Comparison of ENCODE assay signal across 8 mouse cellular contexts in the genomic region with DNA sequence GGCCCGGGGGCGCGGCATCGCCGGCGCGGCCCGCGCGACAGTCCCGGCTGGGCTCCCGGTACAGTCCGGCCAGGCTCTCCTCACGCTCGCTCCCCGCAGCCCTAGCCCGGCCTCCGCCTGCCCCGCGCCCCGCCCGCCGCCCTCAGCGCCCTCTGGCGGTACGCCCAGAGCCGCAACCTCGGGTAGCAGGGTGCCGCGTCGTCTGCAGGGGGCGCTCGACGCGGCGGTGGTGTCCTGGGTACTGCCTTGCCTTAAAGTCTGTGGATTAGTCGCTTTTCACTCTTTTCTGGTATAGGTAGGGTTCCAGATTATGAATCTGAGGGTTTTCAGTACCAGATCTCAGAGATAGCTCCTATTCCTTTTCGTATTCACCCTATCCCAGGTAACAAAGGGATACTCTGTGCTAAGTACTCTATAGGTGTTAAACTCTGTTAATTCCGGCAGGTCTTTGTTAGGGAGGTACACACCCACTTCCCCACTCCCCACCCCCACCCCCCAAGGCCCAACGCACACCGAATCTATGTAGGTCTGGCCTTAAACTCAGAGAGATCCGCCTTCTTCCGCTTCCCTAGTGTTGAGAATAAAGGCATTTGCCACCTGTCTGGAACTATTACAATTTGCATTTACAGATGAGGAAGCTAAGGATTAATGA. TPM values are rescaled to one million over a fixed set of nuclear protein-coding genes. Genes with fewer than 3 reads are reported as not detected.
A peak's percentile ranks its signal among the peaks of the same experiment; 100 is the strongest.
DNase-seq lines count a peak whose midpoint lies in the region; ATAC-seq and TF ChIP-seq lines count a peak whose summit lies in the region.

Gene Myrf, minus strand, starts transcription at position 95 of the 652 bp plus-strand sequence.

- no peaks in the 10 kb centered on the region for H3K9me3 ChIP-seq in erythroblast, embryonic 14.5 days (ENCODE audit: control insufficient read depth, low read length)
- H3K9me3 ChIP-seq in heart, embryonic 14.5 days (ENCODE audit: control insufficient read depth, low read length): no peaks in the 10 kb centered on the region
- H3K9me3 ChIP-seq in liver, embryonic 14.5 days (ENCODE audit: control insufficient read depth, low read length): no peaks in the 10 kb centered on the region
- no peaks in the 10 kb centered on the region for H3K9me3 ChIP-seq in stomach, embryonic 16.5 days (replicated peaks; ENCODE audit: control insufficient read depth, low read length)

- peaks cover 28% of the 10 kb centered on the region for H3K27me3 ChIP-seq in erythroblast, embryonic 14.5 days (ENCODE audit: control insufficient read depth)
- H3K27me3 ChIP-seq in heart, embryonic 14.5 days (ENCODE audit: control insufficient read depth, insufficient read depth, low read length): peaks cover 14% of the 10 kb centered on the region; the same call in 1 of the 2 replicates
- peaks cover 7% of the 10 kb centered on the region for H3K27me3 ChIP-seq in liver, embryonic 14.5 days (ENCODE audit: control insufficient read depth, insufficient read depth, low read length)
- H3K27me3 ChIP-seq in stomach, embryonic 16.5 days (ENCODE audit: control insufficient read depth, insufficient read depth, low read length): no peaks in the 10 kb centered on the region

- peak within 1 kb of the TSS; percentile 82 for H3K4me2 ChIP-seq in heart, embryonic 14.5 days (ENCODE audit: low read length)
- peak within 1 kb of the TSS; percentile 71 for H3K4me2 ChIP-seq in liver, embryonic 14.5 days (ENCODE audit: low read depth)
- peak within 1 kb of the TSS; percentile 91 for H3K4me2 ChIP-seq in stomach, embryonic 16.5 days (ENCODE audit: low read depth, low read length)

- H3K27ac ChIP-seq in brown adipose tissue, adult 24 weeks (replicated peaks; ENCODE audit: low read depth, low read length): no peak within 1 kb of the TSS
- H3K27ac ChIP-seq in heart, embryonic 14.5 days (replicated peaks in 1 of 2; ENCODE audit: control insufficient read depth in 1 of 2, insufficient read depth in 1 of 2, low read depth in 2 of 2, low read length in 2 of 2): peak within 1 kb of the TSS; percentile 27 to 47; a peak in 2 of 4 replicates
- no peak within 1 kb of the TSS for H3K27ac ChIP-seq in liver, embryonic 14.5 days
- H3K27ac ChIP-seq in stomach, embryonic 16.5 days (ENCODE audit: low read length): peak within 1 kb of the TSS; percentile 6

- H3K4me3 ChIP-seq in brown adipose tissue, adult 24 weeks (ENCODE audit: insufficient read depth, low read depth, low read length): peak within 1 kb of the TSS; percentile 52
- peak within 1 kb of the TSS; percentile 54 for H3K4me3 ChIP-seq in erythroblast, embryonic 14.5 days (replicated peaks)
- H3K4me3 ChIP-seq in heart, embryonic 14.5 days (ENCODE audit: control insufficient read depth in 1 of 2, insufficient read depth in 1 of 2, low read depth in 1 of 2, low read length in 2 of 2): peak within 1 kb of the TSS; percentile 51 to 67
- H3K4me3 ChIP-seq in liver, embryonic 14.5 days (ENCODE audit: insufficient read depth in 1 of 2, low read depth in 2 of 2, low read length in 2 of 2): peak within 1 kb of the TSS; percentile 54 to 57
- H3K4me3 ChIP-seq in stomach, embryonic 16.5 days (replicated peaks; ENCODE audit: low read length): peak within 1 kb of the TSS; percentile 64

- 7% methylated on average over 43 of the region's 43 CpGs for WGBS in heart, embryonic 14.5 days
- WGBS in liver, embryonic 14.5 days (ENCODE audit: insufficient replicate concordance): 8% methylated on average over 43 of the region's 43 CpGs
- 7% methylated on average over 43 of the region's 43 CpGs for WGBS in stomach, embryonic 16.5 days

- no peaks in the 10 kb centered on the region for H3K36me3 ChIP-seq in erythroblast, embryonic 14.5 days (ENCODE audit: control insufficient read depth)
- no peaks in the 10 kb centered on the region for H3K36me3 ChIP-seq in heart, embryonic 14.5 days (ENCODE audit: control insufficient read depth, insufficient read depth, low read length)
- H3K36me3 ChIP-seq in liver, embryonic 14.5 days (replicated peaks; ENCODE audit: control insufficient read depth, insufficient read depth, low read depth): no peaks in the 10 kb centered on the region
- H3K36me3 ChIP-seq in stomach, embryonic 16.5 days (ENCODE audit: control insufficient read depth, insufficient read depth, low read length): no peaks in the 10 kb centered on the region

- TF ChIP-seq EP300 in liver, embryonic 14.5 days (IDR thresholded peaks at IDR 0.05; ENCODE audit: low read depth): no peak

- H3K9ac ChIP-seq in heart, embryonic 14.5 days (ENCODE audit: low read length): peak within 1 kb of the TSS; percentile 71
- H3K9ac ChIP-seq in liver, embryonic 14.5 days (replicated peaks): peak within 1 kb of the TSS; percentile 43
- peak within 1 kb of the TSS; percentile 81 for H3K9ac ChIP-seq in stomach, embryonic 16.5 days (ENCODE audit: low read length)

- peak; percentile 89 for TF ChIP-seq CTCF in liver, embryonic 14.5 days (IDR thresholded peaks at IDR 0.05; ENCODE audit: low read depth)

- ATAC-seq in heart, embryonic 14.5 days (ENCODE audit: insufficient number of reproducible peaks, insufficient read depth, low FRiP score, low read depth): peak; percentile 62
- peak; percentile 64 for ATAC-seq in liver, embryonic 14.5 days (ENCODE audit: insufficient read depth)
- ATAC-seq in stomach, embryonic 16.5 days (ENCODE audit: insufficient read depth, low FRiP score): peak; percentile 82

- H3K4me1 ChIP-seq in brown adipose tissue, adult 24 weeks (ENCODE audit: control insufficient read depth, insufficient read depth, insufficient read length, low read length): no peaks in the 10 kb centered on the region
- peaks cover 18% of the 10 kb centered on the region for H3K4me1 ChIP-seq in erythroblast, embryonic 14.5 days (ENCODE audit: control insufficient read depth)
- peaks cover 0 to 5% of the 10 kb centered on the region in 2 experiments; a peak in 1 of 4 replicates for H3K4me1 ChIP-seq in heart, embryonic 14.5 days (ENCODE audit: control insufficient read depth in 2 of 2, insufficient read depth in 2 of 2, low read length in 2 of 2)
- peaks cover 3 to 21% of the 10 kb centered on the region in 2 experiments; a peak in 2 of 4 replicates for H3K4me1 ChIP-seq in liver, embryonic 14.5 days (replicated peaks; ENCODE audit: control insufficient read depth in 2 of 2, insufficient read depth in 2 of 2, low read length in 1 of 2)
- H3K4me1 ChIP-seq in stomach, embryonic 16.5 days (ENCODE audit: control insufficient read depth, insufficient read depth, low read length): peaks cover 4% of the 10 kb centered on the region; the same call in 1 of the 2 replicates

- peak; percentile 73 for DNase-seq in CD4-positive helper T cell, adult 2 months (ENCODE audit: low read depth, low spot score)
- peak; percentile 87 for DNase-seq in kidney, postnatal 10 days
- peak in 2 of 3 experiments; percentile 36 to 52 for DNase-seq in liver, embryonic 14.5 days (ENCODE audit: low read depth in 3 of 3, low spot score in 3 of 3)
- peak; percentile 87 for DNase-seq in neural tube, embryonic 10.5 days (ENCODE audit: extremely low spot score, low spot score)

RNA-seq across cellular contexts. Expression of gene Myrf, which starts in this region (rescaled TPM):
- polyA plus RNA-seq in brown adipose tissue, adult 24 weeks (2012; ENCODE audit: insufficient read depth, insufficient read length, missing spikeins): 0.44 and 0.50 TPM in 2 replicates
- 0.02 TPM in 1 of 2 replicates, not detected in the other for polyA plus RNA-seq in erythroblast, embryonic 14.5 days (2012)
- 7.8 and 10.8 TPM in 2 replicates for polyA plus RNA-seq in heart, embryonic 14.5 days (2014; fragmentation: Nextera tagmentation; extraction: Ambion mirVana)
- polyA plus RNA-seq in liver, embryonic 14.5 days (2012; rRNA removed): 6.4 and 9.1 TPM in 2 replicates
- 3.5 and 3.7 TPM in 2 replicates for polyA plus RNA-seq in liver, embryonic 14.5 days (2014; fragmentation: Nextera tagmentation; extraction: Ambion mirVana)
- polyA plus RNA-seq in stomach, embryonic 16.5 days (2015; fragmentation: Nextera tagmentation; extraction: Ambion mirVana): 16.6 and 17.6 TPM in 2 replicates

Comparison
In these comparisons a context has a peak if more than half of its experiments do, and no peak if none do; other contexts are left out.
1. H3K27ac ChIP-seq: peak in heart, embryonic 14.5 days (2 of 2) and stomach, embryonic 16.5 days (single experiment); none in brown adipose tissue, adult 24 weeks (single experiment) and liver, embryonic 14.5 days (single experiment).
2. Peak in every context shown above with its lines, with median percentiles within 50 percentile points of each other: DNase-seq, H3K4me3 ChIP-seq, ATAC-seq, H3K4me2 ChIP-seq and H3K9ac ChIP-seq.